Mouse (Mus musculus): ENCODE measurements around the gene Ccdc167. TPM values are rescaled to one million over a fixed set of nuclear protein-coding genes. Genes with fewer than 3 reads are reported as not detected.

Ccdc167 gene
- polyA plus RNA-seq, 1 experiment, result 5.2 TPM

DNA sequence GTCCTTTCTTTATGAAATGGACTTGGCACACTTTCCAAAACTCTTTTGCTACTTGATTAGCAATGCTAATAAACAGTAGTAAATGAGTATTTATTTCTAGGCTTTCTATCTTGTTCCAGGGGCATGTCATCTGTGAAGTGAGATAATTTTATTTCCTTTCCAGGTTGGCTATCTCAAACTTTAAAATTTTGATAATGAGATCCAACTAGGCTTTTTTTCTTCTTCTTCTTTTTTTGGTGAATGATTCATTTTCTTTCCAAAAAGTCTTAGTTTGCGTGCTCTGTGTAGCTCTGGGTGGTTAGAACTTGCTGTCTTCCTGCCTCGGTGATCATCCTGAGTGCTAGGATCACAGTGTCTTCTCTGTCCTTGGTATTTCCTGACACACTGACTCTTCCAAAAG lies 24.0 kb downstream of the Ccdc167 start:
- WGBS, result 82% methylated on average over 2 of the region's 2 CpGs
- no peak for DNase-seq (ENCODE audit: low read depth, low spot score)

DNA sequence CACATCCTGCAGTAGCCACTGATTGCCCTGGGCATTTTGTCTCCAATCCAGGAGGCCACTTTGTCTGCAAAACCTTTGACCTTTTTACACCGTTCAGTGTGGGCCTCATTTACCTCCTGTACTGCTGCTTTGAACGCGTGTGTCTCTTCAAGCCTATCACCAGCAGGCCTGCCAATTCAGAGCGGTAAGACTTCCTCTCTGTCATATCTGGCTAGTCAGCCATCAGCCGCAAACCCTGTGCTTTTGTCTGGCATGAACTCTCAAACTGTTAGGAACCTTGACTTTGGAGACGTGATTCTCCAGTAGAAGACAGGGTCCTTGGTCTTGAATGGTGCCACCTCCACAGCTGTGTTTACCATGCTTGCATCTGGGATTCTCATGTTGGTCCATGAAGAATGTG lies 26.6 kb downstream of the Ccdc167 start:
- WGBS, result 82% methylated on average over 6 of the region's 6 CpGs
- DNase-seq (ENCODE audit: low read depth, low spot score), result no peak

DNA sequence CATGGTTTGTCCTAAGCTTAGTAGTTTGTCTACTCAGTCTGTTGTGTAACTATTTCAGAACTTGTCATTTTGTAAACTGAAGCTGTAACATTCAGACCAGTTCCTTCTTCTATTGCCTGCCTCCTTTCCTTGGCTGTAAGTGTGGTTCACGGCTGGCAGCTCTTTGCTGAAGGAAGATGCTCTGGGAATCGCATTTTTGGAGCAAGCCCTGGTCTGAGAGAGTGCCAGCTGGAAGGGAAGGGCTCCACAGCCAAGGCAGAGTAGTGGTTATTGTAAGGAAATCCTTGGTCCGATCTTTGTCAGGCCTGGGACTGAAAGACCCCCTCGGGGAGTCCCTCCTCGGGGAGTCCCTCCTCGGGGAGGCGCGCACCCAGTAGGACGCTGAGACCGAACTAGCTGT lies 28.2 kb downstream of the Ccdc167 start:
- DNase-seq (ENCODE audit: low read depth, low spot score), result no peak
- WGBS, result 97% methylated on average over 10 of the region's 10 CpGs

DNA sequence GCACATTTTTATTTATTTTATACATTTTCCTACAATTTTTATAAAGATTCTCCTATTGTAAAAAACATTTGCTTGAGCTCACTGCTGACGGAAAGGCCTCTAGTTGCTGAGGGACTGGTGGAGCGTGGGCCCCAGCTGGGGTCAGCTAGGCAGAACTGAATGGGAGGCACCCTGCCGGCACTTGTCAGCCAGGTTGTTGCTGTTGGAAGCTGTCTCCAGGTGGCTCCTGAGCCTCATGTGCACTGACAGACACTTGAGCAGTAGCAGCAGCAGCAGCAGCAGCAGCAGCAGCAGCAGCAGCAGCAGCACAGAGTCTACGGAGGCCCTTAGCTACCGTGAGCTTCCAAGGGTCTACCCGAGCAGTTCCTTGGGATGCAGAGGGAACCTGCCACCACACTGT lies 29.5 kb downstream of the Ccdc167 start:
- DNase-seq (ENCODE audit: low read depth, low spot score), result no peak
- 96% methylated on average over 6 of the region's 6 CpGs for WGBS

DNA sequence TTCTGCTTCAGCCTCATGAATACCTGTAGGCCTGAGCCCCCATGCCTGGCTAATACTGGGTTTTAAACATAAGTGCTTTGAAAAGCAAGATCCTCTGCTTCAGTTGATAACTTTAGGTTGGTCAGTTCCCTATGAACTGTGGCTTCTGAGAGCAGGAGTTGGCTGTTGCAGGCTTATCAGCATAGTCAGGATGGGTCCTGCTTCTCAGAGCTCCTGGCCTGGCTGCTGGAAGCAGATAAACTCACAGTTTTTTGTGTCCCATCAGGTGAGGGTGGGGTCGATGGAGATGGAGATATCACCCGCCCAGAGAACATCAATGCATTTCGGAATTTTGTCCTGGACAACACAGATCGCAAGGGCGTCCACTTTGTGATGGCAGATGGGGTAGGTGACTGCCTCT lies 30.1 kb downstream of the Ccdc167 start:
- DNase-seq (ENCODE audit: low read depth, low spot score), result no peak
- WGBS, result over 99% methylated on average over 5 of the region's 5 CpGs

DNA sequence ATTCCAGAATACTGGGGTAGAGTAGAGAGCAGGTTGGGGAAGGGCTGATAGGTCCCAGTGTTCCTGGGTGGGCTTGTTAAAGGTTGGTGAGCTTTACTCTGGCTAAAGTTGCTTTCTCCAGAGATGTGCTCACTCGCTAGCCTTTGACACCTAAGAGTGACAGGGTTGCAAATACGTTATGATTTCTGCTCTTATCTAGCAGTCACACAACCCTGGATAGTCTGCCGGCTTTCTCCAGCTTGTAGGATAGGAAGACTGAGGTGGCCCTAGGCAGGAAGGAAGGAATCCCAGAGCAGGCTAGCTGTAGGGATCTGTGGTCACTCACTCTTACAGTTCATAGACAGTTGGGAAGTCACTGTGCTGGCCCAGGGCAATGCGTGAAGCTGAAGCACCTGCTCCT lies 32.6 kb downstream of the Ccdc167 start:
- WGBS, result 93% methylated on average over 4 of the region's 4 CpGs
- DNase-seq (ENCODE audit: low read depth, low spot score), result no peak

DNA sequence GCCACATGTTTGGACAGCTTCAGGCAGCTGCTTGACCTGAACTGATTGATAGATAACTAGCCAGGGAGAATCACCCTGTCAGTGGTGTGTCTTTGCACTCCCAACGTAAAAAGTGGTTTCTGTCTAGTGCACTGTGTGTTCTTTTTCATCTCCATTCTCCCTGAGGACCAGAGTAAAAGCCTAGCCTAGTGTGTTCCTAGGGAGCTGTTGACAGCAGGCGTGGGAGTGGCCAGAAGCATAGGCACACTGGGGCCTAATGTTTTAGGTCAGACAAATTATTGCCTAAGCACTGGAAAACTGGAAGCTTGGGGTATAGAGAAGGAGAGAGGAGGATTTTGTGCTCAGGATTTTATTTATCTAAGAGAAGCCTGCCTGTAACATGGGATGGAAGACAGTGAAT lies 33.7 kb downstream of the Ccdc167 start:
- no peak for DNase-seq (ENCODE audit: low read depth, low spot score)
- WGBS, result 94% methylated on average over 2 of the region's 2 CpGs

DNA sequence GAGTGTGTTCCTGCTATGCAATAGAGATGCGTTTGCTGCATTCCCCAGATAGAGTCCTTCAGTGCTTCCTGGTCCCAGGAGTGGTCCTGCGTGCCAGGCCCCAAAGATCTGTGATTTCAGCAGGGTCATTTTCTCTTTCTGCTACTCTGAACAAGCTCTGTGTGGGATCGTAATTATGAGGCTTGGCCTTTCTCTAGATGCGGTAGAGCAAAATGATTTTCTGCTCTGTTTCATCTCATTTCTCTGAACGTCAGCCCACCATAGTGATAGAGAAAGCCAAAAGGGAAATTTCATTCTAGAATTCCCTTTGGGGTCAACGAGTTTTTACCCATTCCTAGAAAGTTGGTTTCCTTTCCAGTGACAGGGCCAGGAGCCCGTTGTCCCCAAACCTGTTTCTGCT lies 34.6 kb downstream of the Ccdc167 start:
- no peak for DNase-seq (ENCODE audit: low read depth, low spot score)
- WGBS, result 91% methylated on average over 7 of the region's 7 CpGs

DNA sequence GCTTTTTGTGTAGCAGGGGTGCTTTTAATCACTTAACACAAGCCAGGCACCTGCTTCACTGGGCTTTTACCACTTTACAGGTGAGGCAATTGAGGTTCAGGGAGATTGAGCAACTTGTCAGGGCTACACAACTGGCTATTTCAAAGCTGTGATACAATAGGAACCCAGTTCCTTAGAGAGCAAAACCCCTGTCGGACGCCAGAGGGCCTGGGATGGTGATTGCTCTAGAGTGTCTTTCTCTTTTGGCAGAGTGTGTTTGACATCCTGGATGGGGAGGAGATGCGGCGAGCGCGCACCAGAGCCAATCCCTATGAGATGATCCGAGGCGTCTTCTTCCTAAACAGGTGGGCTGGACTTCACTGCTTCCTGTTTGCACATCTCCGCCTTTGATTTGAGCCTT lies 35.2 kb downstream of the Ccdc167 start:
- WGBS, result 93% methylated on average over 9 of the region's 9 CpGs
- no peak for DNase-seq (ENCODE audit: low read depth, low spot score)

DNA sequence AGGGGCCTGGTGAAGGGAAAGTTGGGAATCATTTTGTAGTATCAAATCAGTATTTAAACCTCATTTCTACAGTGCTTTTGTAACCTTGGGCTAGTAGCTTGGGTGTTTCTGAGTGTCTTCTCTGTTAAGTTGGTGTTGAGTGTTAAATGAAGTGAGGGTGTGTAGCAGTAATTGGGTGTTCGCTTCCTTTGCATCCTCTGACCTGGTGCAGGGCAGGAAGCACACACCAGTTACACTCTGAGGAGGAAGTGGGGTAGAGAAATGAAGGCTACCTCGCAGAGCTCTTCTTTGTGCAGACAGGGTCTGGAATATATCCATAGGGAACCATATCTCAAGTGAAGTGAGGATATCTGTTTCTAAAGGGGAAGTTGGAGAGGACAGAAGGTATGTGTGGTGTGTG lies 35.9 kb downstream of the Ccdc167 start:
- 82% methylated on average over 2 of the region's 2 CpGs for WGBS
- no peak for DNase-seq (ENCODE audit: low read depth, low spot score)

DNA sequence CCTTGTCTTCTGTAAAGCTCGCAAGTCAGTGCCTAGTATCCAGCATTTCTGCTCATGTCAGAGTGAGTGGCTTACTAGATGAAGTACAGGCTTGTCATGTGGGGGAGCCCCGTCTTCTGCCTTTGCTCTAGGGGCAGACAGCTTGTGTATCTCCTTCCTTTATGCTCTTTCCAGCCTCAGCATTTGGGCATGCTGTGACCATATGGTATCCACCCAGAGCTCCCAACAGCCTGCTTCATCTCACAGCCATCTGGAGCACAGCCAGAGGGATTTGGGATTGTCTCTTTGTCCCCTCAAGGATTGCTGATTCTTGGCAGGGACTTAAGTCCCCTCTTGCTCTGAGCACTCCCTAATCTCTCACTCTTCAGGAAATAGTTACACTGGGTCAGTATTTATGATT lies 36.7 kb downstream of the Ccdc167 start:
- DNase-seq (ENCODE audit: low read depth, low spot score), result no peak
- WGBS, result 82% methylated on average over 2 of the region's 2 CpGs

DNA sequence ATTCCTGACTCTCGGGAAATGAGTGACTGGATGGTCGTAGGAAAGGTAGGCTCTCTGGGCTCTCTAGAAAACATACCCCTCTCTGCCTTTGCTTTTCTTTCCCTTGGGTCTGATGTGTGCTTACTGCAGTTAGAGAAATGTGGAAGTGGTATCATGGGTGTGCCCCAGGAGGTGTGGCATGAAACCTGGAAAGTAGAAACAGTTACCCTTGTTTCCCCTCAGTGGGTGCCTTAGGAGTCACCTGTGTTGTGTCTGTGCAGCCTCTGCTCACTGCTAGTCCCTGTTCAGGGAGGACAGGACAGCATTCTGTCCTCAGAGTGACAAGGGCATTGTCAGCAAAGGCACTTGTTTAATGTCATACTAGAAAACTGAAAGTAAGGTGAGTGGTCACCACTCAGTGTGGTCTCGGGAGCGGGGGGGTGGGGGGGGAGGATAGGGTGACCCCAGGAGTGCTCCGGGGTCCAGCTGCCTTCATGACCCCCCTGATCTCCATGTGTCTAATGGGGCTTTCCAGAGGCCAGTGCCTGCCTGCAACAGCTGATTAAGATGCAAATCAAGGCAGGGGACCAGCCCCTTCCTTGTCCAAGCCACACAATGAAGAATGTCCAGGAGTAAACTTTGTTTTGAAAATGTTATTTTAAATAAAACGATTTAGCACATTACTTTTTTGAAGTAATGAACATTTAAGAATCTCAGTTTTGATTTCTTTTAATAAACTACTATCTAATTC lies 37.6 kb downstream of the Ccdc167 start:
- 87% methylated on average over 6 of the region's 6 CpGs for WGBS
- no peak for DNase-seq (ENCODE audit: low read depth, low spot score)

DNA sequence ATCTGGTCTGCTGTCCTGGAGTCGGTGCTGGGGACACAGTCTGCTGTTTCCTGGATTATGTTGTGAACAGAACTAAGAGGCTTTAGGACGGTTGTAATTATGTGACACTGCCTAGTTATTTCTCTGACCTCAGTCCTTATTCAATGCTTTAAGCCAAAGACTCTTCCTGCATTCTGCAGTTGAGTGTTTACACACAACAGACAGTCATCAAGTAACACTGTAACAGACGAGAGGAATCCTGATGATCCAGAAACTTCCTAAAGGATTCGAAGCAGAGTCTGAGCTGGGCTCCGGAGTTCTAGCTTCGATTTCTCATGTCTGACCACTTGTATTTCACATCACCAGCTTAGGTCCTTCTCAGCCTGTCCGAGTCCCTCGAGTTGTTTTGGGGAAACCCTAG lies 38.3 kb downstream of the Ccdc167 start:
- no peak for DNase-seq (ENCODE audit: low read depth, low spot score)
- WGBS, result 81% methylated on average over 8 of the region's 8 CpGs

DNA sequence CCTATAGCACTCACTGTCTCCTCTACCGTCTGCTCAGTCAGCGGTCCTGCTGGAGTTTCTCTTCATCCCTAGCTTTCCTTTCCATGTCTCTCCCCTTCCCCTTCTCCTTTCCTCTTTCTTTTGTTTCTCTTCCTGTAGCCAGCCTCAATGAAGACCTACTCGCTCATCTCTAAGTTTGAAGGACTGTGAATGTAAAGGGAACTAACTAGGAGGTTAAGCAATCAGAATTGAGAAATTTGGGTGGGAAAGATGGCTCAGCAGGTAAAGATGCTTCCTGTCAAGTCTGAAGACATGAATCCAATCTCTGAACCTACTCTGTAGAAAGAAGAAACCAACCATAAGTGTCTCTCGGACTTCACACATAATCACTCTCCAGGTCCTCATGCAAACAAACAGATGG lies 43.5 kb downstream of the Ccdc167 start:
- WGBS, result 94% methylated on average over 4 of the region's 4 CpGs

DNA sequence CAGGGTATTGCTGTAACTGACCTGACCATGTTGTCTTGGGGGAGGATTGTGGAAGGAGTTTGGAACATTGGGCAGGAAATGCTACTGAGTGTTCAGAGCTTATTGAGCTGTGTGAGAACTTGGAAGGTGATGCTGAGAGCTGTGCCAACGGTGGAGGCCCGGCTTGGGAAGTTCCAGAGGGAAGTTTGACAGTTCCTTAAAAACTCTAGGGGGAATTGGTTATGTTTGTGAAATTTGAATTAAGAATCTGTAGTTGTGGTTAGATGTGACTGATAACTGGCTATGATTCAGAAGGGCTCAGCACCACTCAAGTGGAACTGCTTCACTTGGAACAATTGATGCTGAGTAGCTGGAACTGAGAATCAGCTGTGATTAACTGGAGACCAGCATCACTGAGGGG lies 45.8 kb downstream of the Ccdc167 start:
- no peak for DNase-seq (ENCODE audit: low read depth, low spot score)
- 63% methylated on average over 2 of the region's 2 CpGs for WGBS

More for the DNA sequence above, 43.5 kb downstream of the Ccdc167 start:
- DNase-seq (ENCODE audit: low read depth, low spot score), result no peak

DNA sequence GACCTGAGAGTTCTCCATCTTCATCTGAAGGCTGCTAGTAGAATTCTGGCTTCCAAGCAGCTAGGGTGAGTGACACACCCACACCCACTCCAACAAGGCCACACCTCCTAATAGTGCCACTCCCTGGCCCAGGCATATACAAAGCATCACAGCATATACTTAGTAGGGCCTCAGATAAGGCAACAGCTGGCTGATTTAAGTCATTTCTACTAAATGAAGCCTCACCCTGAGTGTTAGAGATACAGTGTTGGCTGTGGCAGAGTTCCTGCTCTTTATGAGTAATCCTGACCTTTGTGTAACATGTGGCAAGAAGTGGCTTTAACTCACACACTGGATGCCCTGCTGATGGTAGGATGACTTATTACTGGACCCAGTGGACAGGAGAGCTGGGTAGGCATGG lies 46.9 kb downstream of the Ccdc167 start:
- no peak for DNase-seq (ENCODE audit: low read depth, low spot score)

DNA sequence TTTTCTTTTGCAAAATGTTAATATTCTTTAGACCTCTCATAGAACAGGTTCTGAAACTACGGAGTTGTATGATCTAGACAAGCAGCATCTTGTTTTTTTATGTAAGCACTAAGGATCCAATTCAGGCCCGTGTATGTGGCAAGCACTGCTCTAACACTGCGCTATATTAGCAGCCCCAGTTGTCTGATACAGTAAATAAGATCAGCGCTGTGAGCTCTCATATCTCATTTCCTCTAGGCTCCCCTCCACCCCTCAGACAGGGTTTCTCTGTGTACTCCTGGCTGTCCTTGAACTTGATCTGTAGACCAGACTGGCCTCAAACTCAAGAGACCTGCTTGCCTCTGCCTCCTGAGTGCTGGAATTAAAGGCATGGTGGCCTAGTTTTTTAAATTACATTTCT lies 47.8 kb downstream of the Ccdc167 start:
- 97% methylated on average over 4 of the region's 4 CpGs for WGBS
- DNase-seq (ENCODE audit: low read depth, low spot score), result no peak

DNA sequence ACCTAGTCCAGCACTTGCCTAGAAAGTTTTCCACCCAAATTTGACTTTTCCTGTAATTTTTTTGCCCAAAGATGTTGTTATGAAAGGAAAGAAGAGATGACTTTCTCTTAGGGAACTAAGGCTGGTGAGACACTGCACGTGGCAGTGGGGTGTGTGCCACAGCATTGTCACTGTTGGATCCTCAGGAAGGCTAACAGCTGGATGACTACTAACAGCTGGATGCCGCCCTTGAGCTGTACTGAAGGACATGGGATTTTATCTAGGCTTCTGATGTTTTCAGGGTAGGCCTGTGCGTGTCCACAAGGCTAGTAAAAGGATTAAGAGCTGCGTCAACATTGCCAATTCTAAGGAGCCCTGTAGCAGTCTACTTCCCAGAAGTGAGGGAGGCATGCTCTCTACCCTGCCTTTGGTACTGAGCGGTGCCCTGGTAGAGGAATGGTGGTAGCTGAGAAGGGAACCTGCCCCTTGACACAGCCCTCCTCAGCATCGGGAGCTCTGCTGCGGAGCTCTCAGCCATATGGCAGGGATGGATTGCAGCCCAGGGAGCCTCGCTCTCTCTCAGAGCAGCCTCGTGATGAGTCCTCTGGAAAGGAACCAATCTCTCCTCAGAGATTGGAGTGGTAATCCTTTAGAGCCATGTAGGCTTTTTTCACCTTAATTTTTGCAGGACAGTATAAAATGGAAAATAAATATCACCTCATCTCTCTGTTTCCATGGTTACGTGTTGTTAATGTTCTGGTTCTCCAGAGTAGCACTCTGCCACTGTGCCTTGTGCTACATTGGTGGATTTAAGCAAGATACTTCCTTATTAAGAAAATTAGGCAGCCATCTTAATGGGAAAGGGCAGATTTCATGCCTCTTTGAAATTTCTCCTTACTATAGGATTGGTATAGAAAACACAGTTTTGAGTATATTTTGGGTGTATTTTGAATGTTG lies 48.5 kb downstream of the Ccdc167 start:
- 83% methylated on average over 10 of the region's 10 CpGs for WGBS
- no peak for DNase-seq (ENCODE audit: low read depth, low spot score)

DNA sequence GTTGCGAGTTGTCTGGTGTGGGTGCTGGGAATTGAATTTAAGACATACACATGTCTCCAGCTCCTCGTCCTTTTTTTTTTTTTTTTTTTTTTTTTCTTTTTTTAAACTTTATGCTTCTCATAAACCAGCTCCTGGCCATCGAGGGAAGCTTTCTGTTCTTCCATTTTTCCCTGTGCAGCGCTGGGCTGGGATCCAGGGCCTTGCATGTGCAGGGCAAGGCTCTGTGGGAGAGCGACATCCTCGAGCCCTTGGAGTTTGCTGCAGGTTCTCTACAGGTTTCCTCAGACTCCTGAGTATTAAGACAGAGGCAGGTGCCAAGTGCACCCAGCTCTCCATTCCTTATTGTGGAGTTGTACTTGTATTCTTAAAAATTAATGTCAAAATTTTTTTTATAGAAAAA lies 54.7 kb downstream of the Ccdc167 start:
- no peak for DNase-seq (ENCODE audit: low read depth, low spot score)
- 77% methylated on average over 6 of the region's 6 CpGs for WGBS

DNA sequence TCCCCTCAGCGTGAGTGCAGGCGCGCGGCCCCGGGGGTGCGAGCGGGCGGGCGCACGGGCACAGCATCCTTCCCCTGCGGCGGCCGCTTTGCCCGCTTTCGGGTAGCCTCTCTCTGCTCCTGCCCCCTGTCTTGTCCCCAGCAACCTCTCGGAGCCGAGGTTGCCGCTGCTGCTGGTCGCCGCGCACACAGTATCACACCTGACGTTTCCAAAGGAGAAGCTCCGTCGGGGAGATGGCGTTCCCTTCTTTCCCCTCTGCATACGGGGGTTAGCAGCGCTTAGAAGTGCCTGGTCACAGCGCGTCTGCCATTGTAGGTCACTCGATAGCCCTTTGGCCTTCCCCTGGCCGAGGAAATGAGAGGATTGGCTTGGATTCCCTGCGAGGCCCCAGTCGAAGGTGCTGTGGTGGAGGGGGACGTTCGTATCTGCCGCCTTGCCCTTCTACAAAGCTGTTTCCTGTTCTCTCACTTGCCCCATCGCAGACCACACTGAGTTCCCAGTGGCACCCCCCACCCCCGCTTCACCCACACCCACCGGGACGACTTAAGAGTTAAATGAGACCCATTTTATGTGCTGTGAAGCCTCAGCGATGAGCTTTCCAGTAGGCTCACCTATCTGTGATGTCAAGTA lies 56.0 kb downstream of the Ccdc167 start:
- no peak for DNase-seq (ENCODE audit: low read depth, low spot score)
- WGBS, result under 1% methylated on average over 41 of the region's 41 CpGs
